Mouse (Mus musculus) ES-Bruce4 (cell line): ENCODE measurements around the gene Nhs.

Experiments
- CTCF ChIP-seq: IDR thresholded peaks from one replicate; pipeline ENCODE4 v1.8.1; 2011; ENCODE audit warnings: low read depth, low read length
- POLR2A ChIP-seq: IDR thresholded peaks from one replicate; pipeline ENCODE4 v1.8.1; 2011; ENCODE audit warnings: low read length; ENCODE audit not compliant: insufficient read depth

- TF ChIP-seq POLR2A (no peak), CTCF (no peak)
These were observed 107.0 kb downstream of the Nhs start for GRCm38 (mm10) chrX:162052534-162052933.
